Mouse (Mus musculus) brain, embryonic 18.5 days (tissue): ENCODE data around the gene Taf13.

Source experiments
- DNase-seq: peaks from one replicate; pipeline ENCODE4 v3.0.0-alpha.2; 2012; ENCODE audit warnings: low read depth, low spot score

Gene Taf13

GRCm38 (mm10) chr3:108572309-108573010, 962 bp downstream of the Taf13 start:
- DNase-seq, result no peak

GRCm38 (mm10) chr3:108574018-108574417, 2.5 kb downstream of the Taf13 start:
- DNase-seq, result no peak

- no peak for DNase-seq
Observed at GRCm38 (mm10) chr3:108584580-108584979, 13.1 kb downstream of the Taf13 start.

GRCm38 (mm10) chr3:108588446-108588845, 16.9 kb downstream of the Taf13 start:
- no peak for DNase-seq

GRCm38 (mm10) chr3:108590786-108591529, 19.5 kb downstream of the Taf13 start, which contains the start of gene Wdr47:
Wdr47 (plus strand) TSS chr3:108591279.
- DNase-seq, result peak; percentile 87

GRCm38 (mm10) chr3:108591530-108592522, 20.3 kb downstream of the Taf13 start:
- no peak for DNase-seq

GRCm38 (mm10) chr3:108608906-108609305, 37.4 kb downstream of the Taf13 start:
- DNase-seq, result no peak
